Mouse (Mus musculus): ENCODE data around the gene Uvrag.

The Uvrag gene

DNA sequence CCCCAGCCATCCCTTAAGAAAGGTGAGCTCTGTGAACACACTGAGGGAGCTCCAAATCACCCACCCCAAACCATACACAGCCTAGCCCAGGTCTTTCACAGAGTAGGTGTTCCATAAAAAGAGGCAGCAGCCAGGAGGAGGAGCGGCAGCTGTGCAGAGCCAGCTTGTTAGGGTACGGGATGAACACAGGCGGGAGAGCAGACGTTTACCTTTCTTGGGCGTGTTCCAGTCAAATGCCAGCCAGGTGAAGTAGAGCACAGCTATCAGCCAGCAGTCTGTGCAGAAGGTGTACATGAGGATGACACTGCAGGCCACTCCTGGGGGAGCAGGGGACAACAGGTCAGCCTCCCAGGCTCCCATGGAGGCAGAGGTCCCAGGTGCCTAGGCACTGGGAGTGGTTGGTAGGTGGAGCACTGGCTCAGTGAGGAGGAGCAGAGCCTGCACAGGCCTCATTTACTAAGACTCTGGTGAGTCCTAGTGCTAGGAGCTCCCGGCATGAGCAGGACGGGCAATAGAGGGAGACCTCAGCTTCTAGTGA, 24.0 kb upstream of the Uvrag start:
- DNase-seq: no peak

DNA sequence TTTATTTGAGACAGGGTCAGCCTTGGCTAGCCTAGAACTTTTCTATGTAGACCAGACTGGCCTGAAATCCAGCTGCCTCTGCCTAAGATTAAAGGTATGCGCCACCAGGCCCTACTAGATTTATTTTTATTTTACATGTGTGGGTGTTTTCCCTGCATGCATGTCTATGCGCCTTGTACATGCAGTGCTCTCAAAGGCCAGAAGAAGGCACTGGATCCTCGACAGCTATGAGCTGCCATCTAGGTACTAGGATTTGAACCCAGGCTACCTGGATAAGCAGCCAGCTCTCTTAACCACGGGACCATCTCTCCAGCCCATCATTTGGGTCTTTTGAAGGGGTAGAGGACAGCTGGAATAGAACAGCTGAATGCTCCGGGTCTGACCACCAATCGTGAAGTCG, 21.5 kb upstream of the Uvrag start:
- no peak for DNase-seq

- no peak for DNase-seq
These were observed 21.0 kb upstream of the Uvrag start for GRCm38 (mm10) chr7:99161961-99162360.

DNA sequence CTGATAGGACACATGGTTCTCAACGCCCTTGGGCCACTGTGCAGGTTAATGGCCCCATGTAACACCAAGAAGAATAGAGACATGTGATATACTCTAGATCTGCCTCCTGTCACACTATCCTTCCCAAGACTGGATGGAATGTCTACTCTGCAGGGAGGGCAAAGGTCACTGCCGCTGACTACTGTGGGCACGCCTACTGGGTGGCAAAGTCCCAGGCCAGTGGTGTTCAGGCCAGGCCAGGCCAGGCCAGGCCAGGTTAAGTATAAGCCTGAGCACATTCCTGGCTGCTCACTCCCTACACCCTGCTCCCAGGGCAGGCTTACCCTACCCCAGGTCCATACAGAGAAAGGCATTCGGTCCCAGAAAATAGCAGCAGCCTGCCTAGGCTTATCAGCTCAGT, 20.6 kb upstream of the Uvrag start:
- DNase-seq: peak; percentile 93 to 95

GRCm38 (mm10) chr7:99160995-99161394, 20.1 kb upstream of the Uvrag start:
- DNase-seq: no peak

DNA sequence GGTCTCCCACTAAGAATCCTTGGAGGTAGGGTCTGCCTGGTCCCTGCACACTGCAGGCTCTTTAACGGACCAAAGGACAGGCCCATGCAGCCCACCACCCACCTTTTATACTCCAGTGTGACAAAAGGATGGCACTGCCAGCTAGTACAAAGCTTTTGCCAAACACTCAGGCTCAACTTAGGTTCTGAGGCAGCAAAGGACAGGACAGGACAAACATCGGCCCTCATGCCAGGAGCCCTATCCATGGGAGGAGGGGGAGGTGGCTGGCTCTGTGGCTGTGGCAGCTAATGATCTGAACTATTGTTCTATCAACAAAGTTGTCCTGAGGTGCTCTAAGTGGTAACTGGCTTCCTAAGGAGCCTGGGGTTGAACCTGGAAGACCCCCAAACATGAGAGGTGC, 18.5 kb upstream of the Uvrag start:
- DNase-seq: no peak

DNA sequence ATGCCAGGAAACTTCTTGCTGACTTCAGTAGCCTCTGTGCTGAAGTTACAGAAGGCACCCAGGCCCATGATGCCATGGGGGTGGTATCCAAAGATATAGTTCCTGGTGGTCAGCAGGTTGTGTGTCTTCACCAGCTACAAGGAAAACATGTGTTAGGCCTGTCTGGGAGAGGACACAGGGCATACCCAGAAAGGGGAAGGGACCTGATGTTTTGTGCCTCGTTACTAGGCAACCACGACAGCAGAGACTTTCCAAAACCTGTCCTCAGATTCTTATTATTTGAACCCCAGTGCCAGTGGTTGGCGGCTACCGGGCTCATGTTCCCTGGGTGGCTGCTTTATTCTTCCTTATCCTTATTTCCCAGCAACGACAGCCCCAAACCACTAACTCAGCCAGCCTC, 18.0 kb upstream of the Uvrag start:
- DNase-seq: no peak

DNA sequence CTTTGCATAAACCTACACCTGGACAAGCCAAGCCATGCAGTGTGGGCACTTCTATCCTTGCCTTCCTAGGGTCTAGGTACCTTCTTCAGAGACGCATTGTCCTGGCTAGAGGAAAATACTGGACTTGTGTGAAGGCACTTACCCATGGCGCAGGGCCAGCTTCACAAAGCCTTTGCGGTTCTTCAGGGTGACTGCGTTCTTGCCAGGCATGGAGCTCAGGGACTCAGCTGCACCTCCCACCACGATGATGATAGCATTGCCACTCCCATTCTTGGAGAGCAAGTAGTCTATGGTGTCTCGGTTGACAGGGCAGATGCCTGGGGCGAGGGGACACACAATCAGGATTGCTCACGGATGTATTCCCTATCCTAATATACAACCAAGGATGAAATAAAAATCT, 17.1 kb upstream of the Uvrag start:
- DNase-seq: no peak

DNA sequence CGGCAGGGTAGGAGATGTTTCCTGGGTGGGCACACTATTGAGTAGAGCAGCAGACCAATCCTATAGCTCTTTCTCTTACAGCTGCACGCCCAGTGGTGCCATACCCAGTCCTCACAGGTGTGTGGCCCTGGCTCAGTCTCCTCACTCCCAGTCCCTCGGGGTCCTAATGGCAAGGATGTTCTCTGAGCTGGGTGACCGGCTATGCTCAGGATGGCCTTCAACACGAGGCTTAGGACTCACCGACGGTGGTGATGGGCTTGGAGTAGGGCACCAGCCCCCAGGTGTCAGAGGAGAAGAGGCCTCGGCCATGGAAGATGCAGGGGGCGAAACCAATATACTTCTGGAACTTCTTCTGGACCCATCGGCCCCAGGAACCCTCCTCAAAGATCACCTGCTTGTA, 15.8 kb upstream of the Uvrag start:
- no peak for DNase-seq

DNA sequence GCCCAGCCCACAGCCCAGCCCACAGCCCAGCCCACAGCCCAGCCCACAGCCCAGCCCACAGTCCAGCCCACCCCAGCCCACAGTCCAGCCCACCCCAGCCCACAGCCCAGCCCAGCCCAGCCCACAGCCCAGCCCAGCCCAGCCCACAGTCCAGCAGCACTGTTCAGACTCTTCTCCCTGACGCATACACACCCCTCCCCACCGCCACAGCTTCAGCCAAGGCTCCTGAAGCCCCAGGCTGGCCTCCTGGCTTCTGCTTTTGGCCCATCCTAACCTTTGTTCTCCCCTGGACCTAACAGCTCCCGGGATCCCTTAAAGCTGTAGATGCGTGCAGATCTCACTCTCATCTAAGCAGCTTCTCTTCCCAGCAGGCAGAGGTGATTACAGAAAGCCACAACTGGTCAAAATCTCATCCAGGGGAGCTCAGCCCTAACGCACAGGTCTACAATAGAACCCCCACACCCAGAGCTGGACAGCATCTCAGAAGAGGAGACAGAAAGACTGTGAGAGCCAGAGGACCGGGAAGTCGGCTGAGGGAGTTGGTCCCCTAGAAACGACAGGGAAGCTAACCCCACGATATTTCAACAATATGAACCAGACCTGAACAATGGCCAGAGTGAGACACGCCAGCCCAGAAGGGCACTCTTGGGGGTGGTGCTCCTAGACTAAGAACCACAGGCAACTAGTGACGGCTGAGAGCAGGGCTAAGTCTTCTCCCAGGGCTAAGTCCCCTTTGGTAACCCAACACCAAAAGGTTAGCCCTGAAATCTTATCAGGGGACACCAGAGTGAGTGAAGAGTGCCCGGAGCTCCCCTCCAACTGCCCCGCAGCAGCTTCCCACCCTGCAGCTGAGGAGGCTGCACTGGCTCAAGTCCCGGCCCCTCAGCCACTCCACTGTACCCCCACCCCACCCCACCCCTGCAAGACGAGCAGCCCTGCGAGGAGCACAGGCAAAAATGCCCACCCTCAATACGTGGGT, 14.7 kb upstream of the Uvrag start:
- DNase-seq: peak; percentile 72 to 76

- DNase-seq: no peak
These were observed 13.8 kb upstream of the Uvrag start for GRCm38 (mm10) chr7:99154648-99155151.

GRCm38 (mm10) chr7:99153686-99154202, 12.8 kb upstream of the Uvrag start:
- DNase-seq: no peak

GRCm38 (mm10) chr7:99152756-99153155, 11.8 kb upstream of the Uvrag start:
- DNase-seq: no peak

DNA sequence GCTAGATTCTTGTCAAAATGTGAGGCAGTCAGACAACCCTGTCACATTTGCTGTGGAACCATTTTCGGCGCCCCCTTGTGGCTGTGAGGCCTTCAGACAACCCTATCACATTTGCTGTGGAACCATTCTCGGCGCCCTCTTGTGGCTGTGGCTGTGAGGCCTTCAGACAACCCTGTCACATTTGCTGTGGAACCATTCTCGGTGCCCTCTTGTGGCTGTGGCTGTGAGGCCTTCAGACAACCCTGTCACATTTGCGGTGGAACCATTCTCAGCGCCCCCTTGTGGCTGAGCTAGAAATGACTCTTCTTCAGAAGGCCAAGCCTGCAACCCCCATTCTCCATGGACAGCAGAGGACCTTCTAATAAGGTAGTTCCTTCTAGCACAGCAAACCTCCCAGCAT, 10.4 kb upstream of the Uvrag start:
- DNase-seq: peak; percentile 97 to 99

DNA sequence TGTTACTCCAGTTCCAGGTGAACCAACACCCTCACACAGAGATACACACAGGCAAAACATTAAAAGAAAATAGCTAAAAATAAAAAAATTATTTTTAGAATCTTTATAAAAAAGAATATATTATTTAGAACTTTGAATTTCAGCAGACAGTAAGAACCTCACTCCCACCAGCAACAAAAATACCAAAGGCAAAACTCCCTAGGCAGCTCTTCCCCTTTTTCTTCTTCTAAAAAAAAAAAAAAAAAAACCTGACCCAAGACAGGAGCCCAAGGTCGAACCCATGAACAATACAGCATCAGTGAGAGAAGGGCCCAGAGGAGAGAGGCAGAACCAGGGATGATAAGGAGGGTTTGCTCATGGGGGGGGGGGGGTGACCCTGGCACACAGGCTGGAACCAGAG, 8.1 kb upstream of the Uvrag start:
- no peak for DNase-seq

GRCm38 (mm10) chr7:99147494-99147893, 6.6 kb upstream of the Uvrag start:
- DNase-seq: no peak

DNA sequence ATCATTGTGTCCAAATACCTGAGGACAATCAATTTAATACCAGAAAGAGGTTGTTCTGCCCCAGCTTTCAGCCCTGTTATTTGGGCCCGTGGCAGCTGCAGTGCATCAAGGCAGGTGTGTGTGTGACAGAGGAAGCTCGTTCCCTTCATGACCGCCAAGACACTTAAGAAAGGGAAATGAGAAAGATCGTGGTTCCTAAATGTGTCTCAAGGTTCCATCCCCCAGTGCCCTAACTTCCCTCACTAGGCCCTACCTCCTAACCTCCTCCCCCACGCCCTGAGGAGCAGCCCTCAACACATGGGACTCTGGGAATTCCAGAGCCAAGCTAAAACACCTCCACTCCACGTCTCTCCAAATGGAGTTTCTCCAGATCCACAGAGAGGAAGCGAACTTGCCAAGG, 6.0 kb upstream of the Uvrag start:
- no peak for DNase-seq

- DNase-seq: no peak
These were observed 5.1 kb upstream of the Uvrag start for GRCm38 (mm10) chr7:99146011-99146410.

DNA sequence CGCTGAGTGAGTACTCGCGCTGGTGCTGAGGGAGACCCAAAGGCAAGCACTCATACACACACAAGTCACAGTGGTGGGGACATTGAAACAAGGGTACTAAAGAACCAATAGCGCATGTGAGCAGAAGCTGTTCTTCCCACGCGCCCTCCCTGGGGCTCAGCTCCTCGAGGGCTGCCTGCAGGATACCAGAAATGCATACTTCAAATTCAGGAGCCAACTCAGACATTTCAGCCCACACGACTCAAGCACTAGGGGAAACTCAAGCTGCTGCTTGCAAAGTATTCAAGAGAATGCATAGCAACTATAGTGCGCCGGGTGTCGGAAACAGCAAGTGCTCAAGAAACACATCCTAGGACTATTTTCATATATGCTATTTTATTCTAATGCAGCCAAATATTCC, 3.7 kb upstream of the Uvrag start:
- DNase-seq: no peak

GRCm38 (mm10) chr7:99143244-99143643, 2.3 kb upstream of the Uvrag start:
- DNase-seq: no peak

DNA sequence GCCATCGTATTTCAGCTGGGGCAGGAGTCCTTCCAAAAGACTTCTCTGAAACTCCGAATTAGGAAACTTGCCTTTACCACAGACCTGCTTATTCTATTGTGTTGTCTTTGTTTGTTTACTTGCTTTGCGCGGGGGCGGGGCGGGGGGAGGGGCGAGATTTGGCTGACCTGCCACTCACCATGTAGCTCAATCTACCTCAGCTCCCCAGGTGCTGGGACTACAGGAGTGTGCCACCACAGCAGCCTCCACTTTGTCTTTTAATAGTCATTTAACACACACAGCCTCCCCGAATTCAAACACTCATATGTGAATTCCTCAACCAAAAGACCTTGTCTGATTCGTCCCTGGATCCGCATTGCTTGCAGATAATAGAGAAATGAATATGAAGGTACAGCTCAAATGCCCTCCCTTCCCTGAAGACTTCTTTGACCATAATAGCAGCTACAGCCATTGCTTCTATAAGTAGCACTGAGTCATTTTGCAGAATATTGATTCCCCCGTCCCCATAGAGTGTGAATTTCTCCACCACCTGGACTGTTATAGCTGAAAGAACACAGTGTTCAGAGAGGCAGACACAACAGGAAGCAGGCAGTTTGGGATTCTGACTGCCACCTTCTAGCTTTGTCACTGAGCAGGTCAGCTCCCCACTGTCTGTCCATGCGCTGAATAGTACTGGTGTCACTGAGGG, 1.1 kb upstream of the Uvrag start:
- DNase-seq: no peak

GRCm38 (mm10) chr7:99140511-99140910, 430 bp downstream of the Uvrag start:
- peak in 1 of 2 experiments; percentile 25 for DNase-seq

DNA sequence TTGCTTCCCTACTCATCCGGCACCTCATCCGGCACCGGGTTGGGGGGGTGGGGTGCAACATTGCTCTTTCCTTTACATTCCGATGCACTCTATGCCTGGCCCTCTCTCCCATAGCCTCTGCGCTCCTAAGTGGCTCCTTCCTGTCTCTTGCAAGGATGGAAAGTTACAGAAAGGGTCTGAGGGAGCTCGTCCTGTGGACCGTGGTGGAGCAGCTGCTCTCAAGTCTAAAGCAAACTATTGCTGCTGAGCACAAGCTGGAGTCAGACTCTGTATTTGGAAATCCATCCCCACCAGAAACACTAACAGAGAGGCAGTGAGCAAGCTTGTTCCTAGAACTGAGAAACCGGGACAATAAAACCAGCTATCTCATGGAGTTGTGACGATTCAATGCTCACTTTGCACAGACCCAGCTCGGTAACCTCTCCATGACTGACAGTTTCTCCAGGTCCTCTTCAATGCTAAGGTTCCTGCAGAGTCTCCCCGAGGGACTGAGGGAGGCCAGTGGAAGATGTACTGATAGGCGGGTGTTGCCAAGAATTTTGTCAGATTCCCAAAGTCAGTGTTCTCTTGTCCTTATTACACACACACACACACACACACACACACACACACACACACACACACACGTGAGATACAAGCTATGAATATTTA, 975 bp downstream of the Uvrag start:
- peak; percentile 29 to 41 for DNase-seq

Measured in kidney, postnatal 36 days (tissue).